Mouse (Mus musculus): ENCODE measurements at regions not wholly inside any gene's neighbourhood (a gene's known extent, or its start where the extent isn't known, plus 50 kb on each side); places are given as distances from the start of the nearest gene placed in this dataset.

DNA sequence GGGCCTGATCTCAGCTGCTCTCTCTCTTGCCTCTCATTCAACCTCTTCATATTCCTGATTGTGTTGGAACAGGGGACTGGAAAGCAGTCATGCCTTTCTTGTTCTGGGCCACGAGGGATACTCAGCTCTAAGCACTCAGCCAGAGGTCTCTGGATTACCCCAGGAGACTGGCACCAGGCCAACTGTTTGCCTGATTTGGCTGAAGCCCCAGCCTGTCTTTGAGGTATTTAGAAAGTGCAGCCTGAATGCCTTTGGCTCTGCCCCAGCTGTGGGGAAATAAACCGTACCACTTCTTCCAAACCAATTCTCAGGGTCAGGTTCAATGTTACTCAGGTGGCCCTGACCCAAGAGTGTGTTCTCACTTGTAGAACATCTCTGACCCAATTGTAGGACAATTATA is 112.6 kb upstream of the Tmem72 start:
- Histone ChIP-seq H3K9ac (ENCODE audit: low read depth, low read length) (no peak overlapping the region), H3K27me3 (ENCODE audit: control insufficient read depth, insufficient read depth, low read length) (no peaks in the 10 kb centered on the region), H3K27ac (ENCODE audit: low read depth, low read length) (no peak overlapping the region), H3K4me2 (replicated peaks; ENCODE audit: low read depth, low read length) (no peak overlapping the region), H3K4me1 (replicated peaks; ENCODE audit: control insufficient read depth, insufficient read depth, low read length) (no peaks in the 10 kb centered on the region), H3K4me3 (ENCODE audit: low read depth, low read length) (no peak overlapping the region), H3K36me3 (ENCODE audit: control insufficient read depth, insufficient read depth, low read length) (no peaks in the 10 kb centered on the region), H3K9me3 (ENCODE audit: control insufficient read depth, low read length) (no peaks in the 10 kb centered on the region)
- no peak for DNase-seq (ENCODE audit: low spot score)
- WGBS = 86% methylated on average over 2 of the region's 2 CpGs
- no peak for ATAC-seq (ENCODE audit: low FRiP score)

DNA sequence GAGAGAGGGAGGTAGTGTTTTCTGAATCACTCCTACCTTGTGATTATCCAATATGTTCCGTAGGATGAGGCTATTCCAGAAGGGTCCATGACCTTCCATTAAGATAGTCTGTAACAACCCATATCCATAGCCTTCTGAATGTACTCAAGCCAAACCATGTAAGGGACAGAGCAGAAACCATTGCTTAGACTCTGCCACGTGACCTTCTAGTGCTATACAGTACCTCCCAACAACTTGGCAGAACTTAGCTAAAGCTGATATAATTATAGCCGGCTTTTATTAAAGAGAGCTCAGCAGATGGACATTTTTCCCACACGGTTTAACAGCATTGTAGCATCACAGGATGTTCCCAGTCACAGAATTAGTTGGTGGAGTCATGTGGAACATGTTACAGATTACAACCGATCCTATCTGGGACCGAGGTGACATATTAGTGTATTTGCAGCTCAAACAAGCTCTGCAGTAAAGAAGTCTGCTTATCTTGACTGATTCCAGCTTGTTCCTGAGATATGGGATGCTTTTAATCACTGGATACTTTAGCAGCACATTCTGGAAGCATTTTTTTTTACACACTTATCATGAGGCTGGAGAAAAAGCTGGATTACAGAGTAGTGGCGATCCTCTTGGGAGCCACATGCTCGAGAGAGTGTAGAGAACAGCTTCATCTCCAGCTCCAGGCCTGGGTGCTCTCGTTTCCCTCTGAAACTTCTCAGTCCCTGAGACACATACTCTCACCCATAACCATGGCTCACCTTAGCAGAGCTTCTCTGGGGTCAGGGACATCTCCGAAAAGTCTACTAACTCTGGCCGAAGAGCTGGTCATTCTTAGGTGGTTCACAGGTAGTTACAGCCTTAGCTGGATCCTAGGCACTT is 129.5 kb upstream of the Tmem72 start:
- no peaks in the 10 kb centered on the region for H3K9me3 ChIP-seq (ENCODE audit: control insufficient read depth, low read length)
- no peak overlapping the region for H3K27ac ChIP-seq (ENCODE audit: low read depth, low read length)
- no peaks in the 10 kb centered on the region for H3K36me3 ChIP-seq (ENCODE audit: control insufficient read depth, insufficient read depth, low read length)
- H3K27me3 ChIP-seq (ENCODE audit: control insufficient read depth, insufficient read depth, low read length) = no peaks in the 10 kb centered on the region
- no peak overlapping the region for H3K9ac ChIP-seq (ENCODE audit: low read depth, low read length)
- no peak overlapping the region for H3K4me3 ChIP-seq (ENCODE audit: low read depth, low read length)
- ATAC-seq (ENCODE audit: low FRiP score) (no peak), DNase-seq (ENCODE audit: low spot score) (no peak)
- H3K4me2 ChIP-seq (replicated peaks; ENCODE audit: low read depth, low read length) = no peak overlapping the region
- H3K4me1 ChIP-seq (replicated peaks; ENCODE audit: control insufficient read depth, insufficient read depth, low read length) = no peaks in the 10 kb centered on the region
- 90% methylated on average over 11 of the region's 11 CpGs for WGBS

DNA sequence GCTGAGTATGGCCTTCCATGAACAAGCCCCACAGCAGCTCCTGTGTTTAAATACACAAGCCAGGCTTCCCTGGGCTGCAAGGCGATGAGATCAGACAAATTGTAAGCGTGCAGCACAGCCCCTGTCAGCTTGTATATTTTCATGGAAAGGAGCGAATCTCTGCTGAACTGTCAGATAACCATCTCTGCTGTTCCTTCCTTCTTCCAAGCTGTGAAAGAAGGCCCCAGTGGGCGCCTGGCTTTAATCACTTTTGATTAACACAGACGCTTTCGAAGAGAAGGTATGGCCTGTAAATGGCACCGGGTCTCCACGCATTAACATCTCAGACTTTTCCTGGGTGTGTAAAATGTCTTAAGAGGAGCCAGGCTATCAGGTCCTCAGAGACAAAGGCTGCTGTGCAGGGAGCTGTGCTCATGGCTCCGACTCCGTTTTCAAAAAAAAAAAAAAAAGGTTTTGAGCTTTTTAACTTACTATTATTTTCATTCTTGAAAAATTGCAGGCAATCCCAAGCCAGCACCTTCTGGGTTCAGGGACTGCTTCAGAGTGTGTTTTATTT is 131.9 kb upstream of the Tmem72 start:
- ATAC-seq (ENCODE audit: low FRiP score) (no peak), DNase-seq (ENCODE audit: low spot score) (no peak)
- Histone ChIP-seq H3K4me1 (replicated peaks; ENCODE audit: control insufficient read depth, insufficient read depth, low read length) (no peaks in the 10 kb centered on the region), H3K27ac (ENCODE audit: low read depth, low read length) (no peak overlapping the region), H3K4me2 (replicated peaks; ENCODE audit: low read depth, low read length) (no peak overlapping the region), H3K36me3 (ENCODE audit: control insufficient read depth, insufficient read depth, low read length) (no peaks in the 10 kb centered on the region), H3K4me3 (ENCODE audit: low read depth, low read length) (no peak overlapping the region), H3K27me3 (ENCODE audit: control insufficient read depth, insufficient read depth, low read length) (no peaks in the 10 kb centered on the region), H3K9ac (ENCODE audit: low read depth, low read length) (no peak overlapping the region), H3K9me3 (ENCODE audit: control insufficient read depth, low read length) (no peaks in the 10 kb centered on the region)
- 79% methylated on average over 10 of the region's 10 CpGs for WGBS

DNA sequence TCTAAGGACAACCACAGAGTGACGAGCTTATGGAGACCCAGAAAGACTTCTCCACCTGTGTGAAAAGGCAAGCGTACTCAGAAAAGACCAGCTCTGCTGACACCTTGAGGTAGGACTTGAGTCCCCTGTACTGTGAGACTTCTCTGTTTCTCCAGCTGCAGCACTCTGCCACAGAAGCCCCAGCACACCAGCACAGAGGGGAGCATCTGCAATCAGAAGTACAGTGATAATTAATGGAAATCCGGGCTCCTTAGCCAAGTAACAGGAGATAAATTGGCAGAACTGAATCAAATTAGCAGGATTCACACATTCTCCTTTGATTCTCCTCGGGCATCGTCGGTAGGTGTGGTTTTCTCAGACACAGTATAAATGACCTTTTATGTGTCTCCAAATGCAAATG is 137.3 kb upstream of the Tmem72 start:
- H3K9me3 ChIP-seq (ENCODE audit: control insufficient read depth, low read length) = no peaks in the 10 kb centered on the region
- no peaks in the 10 kb centered on the region for H3K36me3 ChIP-seq (ENCODE audit: control insufficient read depth, insufficient read depth, low read length)
- H3K4me1 ChIP-seq (replicated peaks; ENCODE audit: control insufficient read depth, insufficient read depth, low read length) = no peaks in the 10 kb centered on the region
- ATAC-seq (ENCODE audit: low FRiP score) (no peak), DNase-seq (ENCODE audit: low spot score) (no peak)
- WGBS = 69% methylated on average over 6 of the region's 6 CpGs
- H3K27me3 ChIP-seq (ENCODE audit: control insufficient read depth, insufficient read depth, low read length) = no peaks in the 10 kb centered on the region
- no peak overlapping the region for H3K27ac ChIP-seq (ENCODE audit: low read depth, low read length)
- no peak overlapping the region for H3K4me2 ChIP-seq (replicated peaks; ENCODE audit: low read depth, low read length)
- no peak overlapping the region for H3K4me3 ChIP-seq (ENCODE audit: low read depth, low read length)
- H3K9ac ChIP-seq (ENCODE audit: low read depth, low read length) = no peak overlapping the region

DNA sequence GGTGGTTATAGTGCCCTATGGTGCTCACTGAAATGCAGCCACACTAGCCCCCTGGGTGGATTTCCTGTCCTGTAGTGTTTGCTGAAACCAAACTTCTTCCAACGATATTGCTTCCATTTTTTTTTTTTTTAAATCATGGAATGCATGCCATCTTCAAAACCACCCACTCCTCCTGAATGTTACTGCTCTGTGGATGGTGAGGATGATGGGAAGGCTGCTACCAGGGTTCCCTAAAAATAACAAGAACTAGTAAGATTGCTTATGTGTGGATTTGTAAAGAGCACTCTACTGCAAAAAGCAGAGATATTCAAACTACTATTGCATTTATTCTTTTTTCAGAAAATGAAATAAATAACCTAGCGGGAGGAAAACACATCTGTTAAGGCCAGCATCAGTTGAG is 139.4 kb upstream of the Tmem72 start:
- DNase-seq (ENCODE audit: low spot score) = no peak
- WGBS = 81% methylated on average over 2 of the region's 2 CpGs
- H3K9ac ChIP-seq (ENCODE audit: low read depth, low read length) = no peak overlapping the region
- no peak for ATAC-seq (ENCODE audit: low FRiP score)
- H3K27ac ChIP-seq (ENCODE audit: low read depth, low read length) = no peak overlapping the region
- H3K4me2 ChIP-seq (replicated peaks; ENCODE audit: low read depth, low read length) = no peak overlapping the region
- H3K27me3 ChIP-seq (ENCODE audit: control insufficient read depth, insufficient read depth, low read length) = no peaks in the 10 kb centered on the region
- H3K4me1 ChIP-seq (replicated peaks; ENCODE audit: control insufficient read depth, insufficient read depth, low read length) = no peaks in the 10 kb centered on the region
- no peaks in the 10 kb centered on the region for H3K36me3 ChIP-seq (ENCODE audit: control insufficient read depth, insufficient read depth, low read length)
- H3K9me3 ChIP-seq (ENCODE audit: control insufficient read depth, low read length) = no peaks in the 10 kb centered on the region
- no peak overlapping the region for H3K4me3 ChIP-seq (ENCODE audit: low read depth, low read length)

DNA sequence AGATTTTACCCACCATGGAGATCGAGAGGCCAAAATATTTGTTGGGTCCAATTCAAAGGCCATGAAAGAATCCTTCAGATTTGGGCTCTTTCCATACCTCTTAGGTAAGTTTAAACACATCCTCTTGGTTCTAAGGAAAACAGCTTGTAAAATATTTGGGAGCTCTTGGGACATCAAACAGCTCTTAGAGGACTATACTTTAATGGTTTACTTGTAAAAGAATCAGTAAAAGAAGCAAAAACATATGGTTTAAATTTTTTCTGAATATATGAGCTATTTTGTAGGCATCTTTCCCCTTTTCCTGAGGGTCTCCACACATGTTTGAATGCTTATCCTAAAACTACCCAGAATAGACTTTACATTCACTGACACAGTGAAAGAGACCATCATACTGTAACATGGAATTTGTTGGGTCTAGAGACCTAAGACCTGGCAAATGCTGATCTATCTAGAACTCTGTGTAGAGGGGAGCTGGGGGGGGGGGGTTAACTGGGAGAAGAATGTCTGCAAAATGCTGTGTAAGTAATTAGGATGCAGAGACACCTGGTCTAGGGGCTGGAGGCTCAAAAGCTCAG is 140.3 kb upstream of the Tmem72 start:
- ATAC-seq (ENCODE audit: low FRiP score) (no peak), DNase-seq (ENCODE audit: low spot score) (no peak)
- Histone ChIP-seq H3K4me2 (replicated peaks; ENCODE audit: low read depth, low read length) (no peak overlapping the region), H3K27me3 (ENCODE audit: control insufficient read depth, insufficient read depth, low read length) (no peaks in the 10 kb centered on the region), H3K36me3 (ENCODE audit: control insufficient read depth, insufficient read depth, low read length) (no peaks in the 10 kb centered on the region), H3K9ac (ENCODE audit: low read depth, low read length) (no peak overlapping the region), H3K27ac (ENCODE audit: low read depth, low read length) (no peak overlapping the region), H3K4me3 (ENCODE audit: low read depth, low read length) (no peak overlapping the region), H3K4me1 (replicated peaks; ENCODE audit: control insufficient read depth, insufficient read depth, low read length) (no peaks in the 10 kb centered on the region), H3K9me3 (ENCODE audit: control insufficient read depth, low read length) (no peaks in the 10 kb centered on the region)
- WGBS = 89% methylated on average over 1 of the region's 1 CpGs

DNA sequence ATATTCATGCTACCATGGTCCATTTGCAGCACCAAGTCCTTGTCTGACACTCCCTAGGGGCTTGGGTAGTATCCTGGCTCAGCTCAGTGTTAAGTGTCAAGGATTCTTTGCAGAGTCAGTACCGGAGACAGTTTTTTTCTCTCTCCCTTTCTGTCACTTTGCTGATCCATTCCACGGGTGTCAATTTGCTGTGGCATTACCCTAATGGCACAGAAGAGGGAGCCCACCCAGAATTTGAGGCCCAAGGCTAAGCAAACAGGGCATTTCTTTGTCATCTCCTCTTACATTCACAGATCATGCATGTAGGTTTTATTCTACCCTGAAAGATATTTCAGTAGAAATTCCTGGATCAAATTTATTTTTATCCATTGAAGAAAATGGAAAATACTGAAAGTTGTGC is 146.4 kb upstream of the Tmem72 start:
- Histone ChIP-seq H3K36me3 (ENCODE audit: control insufficient read depth, insufficient read depth, low read length) (no peaks in the 10 kb centered on the region), H3K27ac (ENCODE audit: low read depth, low read length) (no peak overlapping the region), H3K4me1 (replicated peaks; ENCODE audit: control insufficient read depth, insufficient read depth, low read length) (no peaks in the 10 kb centered on the region), H3K4me3 (ENCODE audit: low read depth, low read length) (no peak overlapping the region), H3K9ac (ENCODE audit: low read depth, low read length) (no peak overlapping the region), H3K9me3 (ENCODE audit: control insufficient read depth, low read length) (no peaks in the 10 kb centered on the region), H3K27me3 (ENCODE audit: control insufficient read depth, insufficient read depth, low read length) (no peaks in the 10 kb centered on the region), H3K4me2 (replicated peaks; ENCODE audit: low read depth, low read length) (no peak overlapping the region)
- 30% methylated on average over 2 of the region's 2 CpGs for WGBS
- ATAC-seq (ENCODE audit: low FRiP score) = no peak
- no peak for DNase-seq (ENCODE audit: low spot score)

DNA sequence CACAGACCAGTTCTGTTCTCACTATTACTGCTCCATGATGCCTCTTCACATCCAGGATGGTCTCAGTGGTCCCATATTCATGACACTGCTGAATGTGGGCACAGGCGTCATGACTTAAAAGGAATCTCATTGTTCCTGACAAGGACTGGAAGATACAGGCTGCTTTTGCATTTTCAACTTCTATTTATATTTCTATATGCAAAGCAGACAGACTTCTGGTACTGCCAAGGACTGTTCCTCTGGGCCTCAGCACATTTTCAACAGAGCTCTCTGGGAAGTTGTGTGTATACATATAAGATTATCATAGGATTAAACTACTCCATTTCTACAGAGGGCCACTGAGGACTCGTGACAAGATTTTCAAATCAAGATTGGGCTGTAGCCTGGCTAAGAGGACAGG is 146.9 kb upstream of the Tmem72 start:
- WGBS = 82% methylated on average over 2 of the region's 2 CpGs
- Histone ChIP-seq H3K27me3 (ENCODE audit: control insufficient read depth, insufficient read depth, low read length) (no peaks in the 10 kb centered on the region), H3K9me3 (ENCODE audit: control insufficient read depth, low read length) (no peaks in the 10 kb centered on the region), H3K4me2 (replicated peaks; ENCODE audit: low read depth, low read length) (no peak overlapping the region), H3K27ac (ENCODE audit: low read depth, low read length) (no peak overlapping the region), H3K36me3 (ENCODE audit: control insufficient read depth, insufficient read depth, low read length) (no peaks in the 10 kb centered on the region), H3K4me1 (replicated peaks; ENCODE audit: control insufficient read depth, insufficient read depth, low read length) (no peaks in the 10 kb centered on the region), H3K9ac (ENCODE audit: low read depth, low read length) (no peak overlapping the region), H3K4me3 (ENCODE audit: low read depth, low read length) (no peak overlapping the region)
- DNase-seq (ENCODE audit: low spot score) (no peak), ATAC-seq (ENCODE audit: low FRiP score) (no peak)

DNA sequence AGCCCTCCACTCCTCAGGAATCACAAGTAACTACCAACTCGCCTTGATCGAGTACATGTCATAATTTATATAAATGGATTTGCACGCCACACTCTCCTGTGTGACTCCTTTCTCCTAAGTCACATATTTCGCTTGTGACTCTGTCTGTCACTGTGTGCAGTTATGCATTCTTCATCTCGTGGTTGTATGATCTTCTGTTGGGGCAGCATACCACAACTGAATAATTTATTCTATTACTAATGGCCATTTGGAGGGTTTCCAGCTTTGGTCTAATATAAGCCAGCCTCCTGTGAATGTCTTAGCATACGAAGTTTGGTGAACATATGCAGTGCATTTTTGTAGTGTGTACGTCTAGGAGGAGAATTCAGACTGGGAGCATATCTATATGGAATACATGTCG is 176.6 kb upstream of the Tmem72 start:
- no peak for ATAC-seq (ENCODE audit: low FRiP score)
- Histone ChIP-seq H3K9me3 (ENCODE audit: control insufficient read depth, low read length) (no peaks in the 10 kb centered on the region), H3K4me3 (ENCODE audit: low read depth, low read length) (no peak overlapping the region), H3K4me1 (replicated peaks; ENCODE audit: control insufficient read depth, insufficient read depth, low read length) (no peaks in the 10 kb centered on the region), H3K27me3 (ENCODE audit: control insufficient read depth, insufficient read depth, low read length) (no peaks in the 10 kb centered on the region), H3K36me3 (ENCODE audit: control insufficient read depth, insufficient read depth, low read length) (no peaks in the 10 kb centered on the region), H3K27ac (ENCODE audit: low read depth, low read length) (no peak overlapping the region), H3K4me2 (replicated peaks; ENCODE audit: low read depth, low read length) (no peak overlapping the region), H3K9ac (ENCODE audit: low read depth, low read length) (no peak overlapping the region)
- no peak for DNase-seq (ENCODE audit: low spot score)
- 89% methylated on average over 8 of the region's 8 CpGs for WGBS

Measured in hindbrain, embryonic 11.5 days (tissue).